Mouse (Mus musculus) ES-E14 (cell line): ENCODE results near the gene P4ha2.

Source experiments
- MAFK ChIP-seq: IDR thresholded peaks from 2 replicates; pipeline ENCODE4 v1.6.1; 2014; ENCODE audit warnings: mild to moderate bottlenecking, low read depth, low read length, inconsistent platforms; ENCODE audit not compliant: insufficient read depth
- ZC3H11A ChIP-seq: IDR thresholded peaks from 2 replicates; pipeline ENCODE4 v1.6.1; 2012; ENCODE audit warnings: low read depth, mild to moderate bottlenecking, inconsistent platforms, low read length, borderline replicate concordance

GRCm38 (mm10) chr11:54058643-54059042 lies 41.3 kb upstream of the P4ha2 start:
- TF ChIP-seq MAFK (no peak), ZC3H11A (no peak)
